Mouse (Mus musculus) ES-Bruce4 (cell line): ENCODE results near the gene Etfa.

ENCODE experiments used
- CTCF ChIP-seq: IDR thresholded peaks from one replicate; pipeline ENCODE4 v1.8.1; 2011; ENCODE audit warnings: low read depth, low read length
- POLR2A ChIP-seq: IDR thresholded peaks from one replicate; pipeline ENCODE4 v1.8.1; 2011; ENCODE audit warnings: low read length; ENCODE audit not compliant: insufficient read depth

- TF ChIP-seq CTCF (no peak), POLR2A (no peak)
Observed at GRCm38 (mm10) chr9:55404976-55405702, 106.9 kb downstream of the Etfa start.
